Mouse (Mus musculus) 416B (cell line): ENCODE results near the gene AA986860.

Experiments
- DNase-seq: peaks from one replicate; pipeline ENCODE4 v3.0.0; 2011; ENCODE audit warnings: low read depth

Gene AA986860

DNA sequence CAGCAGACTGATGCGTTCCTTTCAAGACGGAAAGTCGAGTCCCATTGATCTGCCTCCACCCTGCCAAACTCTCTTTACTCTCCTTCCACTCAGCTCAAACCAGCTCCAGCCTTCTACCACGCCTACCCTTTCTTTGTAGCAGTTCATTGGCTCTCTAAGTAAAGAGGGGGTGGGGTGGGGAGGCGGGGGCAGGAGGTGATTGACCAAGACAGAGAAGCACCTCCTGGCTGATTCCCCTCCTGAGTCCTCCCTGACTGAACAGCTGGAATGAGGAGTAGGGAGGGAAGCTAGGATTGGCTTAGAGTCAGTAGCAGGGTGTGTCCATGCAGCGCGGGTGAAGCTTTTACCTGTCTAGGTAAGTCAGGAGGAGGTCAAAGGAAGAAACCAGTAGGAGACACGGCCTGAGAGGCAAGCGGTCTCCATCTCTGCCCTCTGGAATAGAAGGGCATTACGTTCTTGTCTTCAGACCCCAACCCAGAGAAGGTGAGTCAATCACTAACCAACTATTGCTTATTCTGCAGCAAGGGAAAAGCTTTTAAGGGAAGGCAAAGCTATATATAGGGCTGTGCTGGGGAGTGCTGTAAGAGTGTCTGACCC lies at the start of gene AA986860:
TSS of gene AA986860 (plus strand) at position 236 of the 597 bp plus-strand sequence.
- no peak for DNase-seq

DNA sequence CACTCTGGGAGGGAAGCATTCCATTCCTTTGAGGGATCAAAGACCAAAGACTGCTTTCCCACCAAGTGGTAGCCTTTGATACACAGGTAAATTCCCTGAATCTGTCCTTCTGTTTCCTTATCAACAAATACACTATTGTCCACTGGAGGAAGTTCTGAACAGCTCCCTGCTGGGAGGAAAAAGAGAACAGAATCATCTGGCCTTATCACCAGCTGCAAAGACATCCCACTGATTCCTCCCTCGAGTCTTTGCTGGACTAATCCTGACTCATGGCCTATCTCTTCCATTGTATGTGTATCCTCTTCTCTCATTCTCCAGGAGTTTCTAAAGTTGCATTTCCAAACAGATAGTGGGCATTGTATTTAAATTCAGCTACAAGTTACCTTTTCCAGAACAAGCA lies 47.9 kb upstream of the AA986860 start:
- DNase-seq, result no peak

DNA sequence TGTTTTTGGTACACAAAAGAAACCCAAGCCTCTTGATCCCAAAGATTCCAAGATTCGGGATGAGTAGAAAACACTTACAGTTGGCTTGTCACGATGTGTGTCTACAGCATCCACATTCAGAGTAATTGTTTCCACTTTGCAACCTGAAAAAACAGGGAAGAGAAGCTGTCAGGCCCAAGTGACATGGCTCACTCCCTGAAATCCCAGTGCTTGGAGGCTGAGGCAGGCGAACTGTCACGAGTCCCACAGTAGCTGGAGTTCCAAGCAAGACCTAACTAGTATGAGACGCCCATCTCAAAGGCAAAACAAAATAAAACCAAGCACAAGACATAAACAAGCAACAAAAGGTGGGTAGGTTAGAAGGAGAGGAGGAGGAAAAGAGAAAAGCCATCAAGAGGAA lies 33.2 kb upstream of the AA986860 start:
- no peak for DNase-seq

DNA sequence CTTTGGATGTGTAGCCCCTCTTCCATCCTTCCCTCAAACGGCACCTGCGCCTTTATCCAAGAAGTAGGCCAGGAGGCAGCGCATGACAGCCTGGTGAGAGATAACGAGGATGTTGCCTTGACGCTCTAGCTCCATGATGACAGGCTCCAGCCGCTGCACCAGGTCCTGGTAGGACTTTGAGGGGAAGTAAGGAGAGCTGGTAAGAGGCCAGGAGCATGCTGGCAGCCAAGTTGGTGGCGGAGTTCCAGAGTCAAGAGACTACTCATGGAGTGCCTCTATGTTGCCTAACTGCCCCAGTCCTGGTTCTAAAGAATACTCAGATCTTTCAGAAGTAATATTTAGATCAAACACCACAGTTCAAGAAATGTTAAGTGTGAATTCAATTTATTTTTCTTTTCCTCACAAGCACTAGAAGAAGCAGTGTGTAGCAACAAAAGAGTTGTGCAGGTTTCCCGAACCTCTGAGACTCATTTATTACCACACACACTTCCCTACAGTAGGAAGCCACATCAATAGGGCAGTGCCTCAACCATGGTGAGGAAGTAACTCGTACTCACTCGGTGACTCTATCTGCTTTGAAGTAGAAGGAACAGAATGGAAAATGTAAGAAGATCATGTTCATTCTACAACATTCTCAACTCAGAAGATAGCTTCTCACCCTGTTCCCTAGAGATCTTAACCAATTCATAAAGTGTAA lies 31.7 kb upstream of the AA986860 start:
- no peak for DNase-seq

DNA sequence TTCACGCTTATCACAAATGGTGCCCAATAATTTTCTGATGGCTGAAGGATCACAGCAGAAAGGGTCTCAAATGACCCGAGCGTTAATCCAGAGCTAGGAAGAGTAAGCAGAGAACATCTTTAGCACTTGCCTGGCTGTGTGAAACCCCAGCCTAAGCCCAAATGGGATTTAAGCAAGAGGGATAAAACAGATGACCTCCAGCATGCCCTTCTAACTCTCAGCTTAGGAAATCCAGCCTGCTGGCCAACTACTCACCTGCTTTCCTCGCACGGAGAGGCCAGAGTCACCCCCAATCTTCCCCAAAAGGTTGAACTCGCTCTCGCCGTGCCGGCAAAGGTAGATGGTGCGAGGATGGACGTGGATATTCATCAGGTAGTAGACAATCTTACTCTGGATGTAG lies 29.8 kb upstream of the AA986860 start:
- no peak for DNase-seq

DNA sequence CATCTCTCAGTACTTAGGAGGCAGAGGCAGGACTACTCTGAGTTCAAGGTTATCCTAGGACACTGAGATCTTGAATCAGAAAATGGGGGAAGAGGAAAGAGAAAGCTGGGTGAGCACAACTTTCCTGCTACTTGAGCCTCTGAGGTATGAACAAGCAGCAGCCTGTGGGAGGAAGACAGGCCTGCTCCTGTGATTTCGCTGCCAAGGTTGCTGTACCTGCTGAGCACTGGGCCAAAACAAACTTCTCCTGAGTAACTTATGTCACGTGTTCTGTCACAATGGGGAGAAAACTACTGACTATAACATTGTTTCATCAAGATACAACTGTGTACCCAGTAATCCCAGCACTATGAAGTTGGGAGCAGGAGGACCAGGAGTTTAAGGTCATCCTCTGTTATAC lies 28.2 kb upstream of the AA986860 start:
- DNase-seq, result no peak

DNA sequence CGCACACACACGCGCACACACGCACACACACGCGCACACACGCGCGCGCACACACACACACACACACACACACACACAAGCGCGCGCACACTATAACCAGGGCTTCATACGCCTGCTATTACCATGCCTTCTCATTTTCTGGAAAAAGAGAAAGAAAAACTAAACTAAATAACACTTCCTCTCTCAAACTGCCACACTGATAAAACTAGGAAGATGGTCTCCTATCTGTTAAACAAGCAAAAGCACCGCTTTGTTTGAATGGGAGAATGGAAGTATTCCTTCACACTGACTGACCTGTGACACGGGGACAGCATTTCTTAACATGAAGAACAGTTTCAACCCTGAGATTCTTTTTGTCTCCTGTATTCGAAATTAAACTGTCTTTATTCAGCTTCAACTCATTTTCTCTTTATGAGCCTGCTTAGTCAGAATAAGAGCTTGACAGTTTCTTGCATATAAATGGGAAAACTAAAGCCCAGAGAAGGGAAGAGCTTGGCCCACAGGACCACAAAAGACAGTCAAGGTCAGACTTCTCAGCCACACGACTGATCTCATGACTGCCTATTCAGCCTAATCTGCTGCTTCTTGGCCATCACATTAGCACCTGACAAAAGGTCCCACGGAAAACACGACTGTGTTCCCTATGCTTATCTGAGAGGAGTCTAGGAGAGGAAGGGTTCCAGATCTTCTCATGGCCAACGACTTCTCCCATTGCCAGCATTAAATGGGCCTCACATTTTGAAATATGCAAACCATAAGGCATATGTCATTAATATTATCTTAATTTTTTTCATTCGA lies 21.3 kb upstream of the AA986860 start:
- no peak for DNase-seq

DNA sequence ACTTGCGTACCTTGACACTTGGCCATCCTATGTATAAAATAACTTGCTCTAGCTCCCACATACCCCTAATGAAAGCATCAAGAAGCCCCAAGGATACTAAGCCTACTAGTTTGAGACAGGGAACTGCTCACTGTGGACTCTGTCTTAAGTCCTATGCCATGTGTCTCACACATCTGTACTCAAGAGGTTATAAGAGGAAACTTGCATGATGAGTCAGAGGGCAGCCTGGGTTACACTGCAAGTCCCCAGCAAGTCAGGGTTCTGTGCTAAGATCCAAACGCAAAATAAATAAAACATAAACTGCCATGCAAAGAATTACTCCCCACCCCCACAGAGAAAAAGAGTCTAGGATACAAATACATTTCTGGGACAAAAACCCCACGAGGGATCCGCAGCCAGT lies 17.7 kb upstream of the AA986860 start:
- DNase-seq, result peak; percentile 76

DNA sequence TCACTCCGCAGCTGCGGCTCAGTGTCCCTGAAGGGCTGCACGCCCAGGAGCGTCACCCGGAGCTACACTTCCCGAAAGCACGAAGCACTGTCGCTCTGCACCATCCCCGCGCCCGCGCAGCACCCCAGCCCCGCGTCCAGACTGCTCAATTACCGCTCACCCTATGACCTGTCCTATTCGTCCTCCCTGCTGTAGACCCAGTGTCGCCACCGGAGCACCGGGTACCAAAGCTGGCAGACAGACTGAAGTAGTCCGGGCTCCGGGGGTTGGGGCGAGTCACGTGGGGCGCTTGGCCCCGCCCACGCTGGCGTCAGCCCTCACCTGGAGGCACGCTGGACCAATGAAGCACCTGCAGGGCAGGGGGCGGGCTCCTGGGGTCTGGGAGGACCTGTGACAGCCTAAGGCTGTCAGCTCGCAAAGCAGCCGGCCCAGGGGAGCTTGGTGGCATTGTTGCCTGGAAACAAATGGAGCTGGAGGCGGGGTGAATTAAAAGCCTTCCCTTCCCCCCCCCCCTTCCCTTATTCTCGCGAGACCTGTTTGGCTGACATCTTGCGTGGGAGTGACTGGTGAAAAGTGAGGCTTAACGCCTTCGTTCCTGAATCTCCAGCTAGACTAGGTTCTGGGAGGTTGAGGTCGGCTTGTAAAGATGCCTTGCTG lies 16.1 kb upstream of the AA986860 start, which contains the start of gene Gm29427:
TSS of gene Gm29427 (minus strand) at position 239 of the 657 bp plus-strand sequence.
- DNase-seq, result peak; percentile 95

DNA sequence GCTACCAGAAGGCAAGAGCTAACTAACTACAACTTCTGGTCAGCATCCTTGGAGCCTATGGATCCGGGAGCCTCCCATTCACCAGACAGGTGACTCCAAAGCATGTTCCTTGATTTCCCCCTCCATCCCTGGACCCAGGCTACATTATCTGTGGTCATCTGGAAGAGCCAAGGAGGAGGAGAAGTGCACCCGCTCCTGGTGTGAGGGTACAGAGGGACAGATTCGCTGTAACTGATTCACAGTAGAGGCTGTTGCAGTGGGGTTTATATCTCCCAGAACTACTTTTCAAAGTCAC lies 15.6 kb upstream of the AA986860 start:
- DNase-seq, result no peak

DNA sequence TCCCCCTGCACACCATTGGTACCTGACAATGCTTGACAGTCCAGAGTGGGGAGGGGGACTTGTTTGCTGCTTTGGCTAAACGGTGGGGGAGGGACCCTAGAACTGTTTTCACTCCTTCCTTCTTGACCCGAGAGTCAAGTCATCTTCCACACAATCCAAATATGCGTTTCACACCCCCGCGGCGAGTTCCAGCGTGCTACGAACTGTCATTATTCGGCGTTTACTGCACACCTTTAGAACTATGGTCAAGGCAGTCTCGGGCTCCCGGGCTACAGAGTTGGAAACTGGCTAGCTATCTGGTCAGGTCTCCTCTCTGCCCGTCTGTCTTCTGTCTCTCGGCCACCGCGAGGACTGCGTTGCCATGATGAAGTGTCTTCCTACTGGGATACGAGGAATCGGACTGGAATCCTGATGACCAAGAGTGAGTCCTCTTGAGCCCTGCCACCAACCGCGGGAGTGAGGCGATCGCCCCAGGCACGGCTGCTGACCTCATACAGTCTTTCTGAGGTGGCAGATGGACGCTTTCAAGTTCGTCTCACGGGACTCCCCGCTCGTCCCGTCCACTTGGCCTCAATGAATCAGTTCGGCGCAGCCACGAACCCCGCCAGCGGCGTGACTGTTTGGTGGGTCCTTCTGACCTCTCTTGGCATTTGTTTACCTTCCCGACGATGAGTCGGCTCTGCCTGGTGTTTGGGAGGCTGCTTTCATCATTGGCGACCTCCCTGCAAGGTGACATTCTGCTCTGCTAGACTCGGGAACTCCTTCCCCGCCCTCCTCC lies 15.1 kb upstream of the AA986860 start:
- DNase-seq, result no peak

DNA sequence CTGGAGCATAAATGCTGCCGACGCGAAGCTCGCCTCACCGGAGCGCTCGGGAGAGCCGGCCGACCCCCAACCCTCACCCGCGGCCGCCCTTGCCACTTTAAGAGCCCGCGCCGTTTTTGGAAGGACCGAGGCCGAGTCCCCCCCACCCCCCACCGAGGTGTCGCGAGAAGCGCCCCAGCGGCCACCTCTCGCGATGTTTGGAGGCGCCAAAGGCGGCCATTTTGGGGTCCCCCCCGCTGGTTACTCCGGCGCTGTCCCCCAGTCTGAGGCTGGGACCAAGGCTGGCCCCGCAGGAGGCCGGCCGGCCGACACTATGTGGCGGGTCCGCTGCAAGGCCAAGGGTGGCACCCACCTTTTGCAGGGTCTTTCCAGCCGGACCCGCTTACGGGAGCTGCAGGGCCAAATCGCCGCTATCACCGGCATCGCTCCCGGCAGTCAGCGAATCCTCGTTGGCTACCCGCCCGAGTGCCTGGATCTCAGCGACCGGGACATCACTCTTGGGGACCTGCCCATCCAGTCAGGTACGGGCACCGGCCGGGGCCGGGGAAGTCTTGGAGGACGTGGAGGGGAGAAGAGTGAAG lies 14.4 kb upstream of the AA986860 start, which contains the start of gene Yod1:
TSS of gene Yod1 (plus strand) at position 37 of the 581 bp plus-strand sequence.
- DNase-seq, result peak; percentile 90

DNA sequence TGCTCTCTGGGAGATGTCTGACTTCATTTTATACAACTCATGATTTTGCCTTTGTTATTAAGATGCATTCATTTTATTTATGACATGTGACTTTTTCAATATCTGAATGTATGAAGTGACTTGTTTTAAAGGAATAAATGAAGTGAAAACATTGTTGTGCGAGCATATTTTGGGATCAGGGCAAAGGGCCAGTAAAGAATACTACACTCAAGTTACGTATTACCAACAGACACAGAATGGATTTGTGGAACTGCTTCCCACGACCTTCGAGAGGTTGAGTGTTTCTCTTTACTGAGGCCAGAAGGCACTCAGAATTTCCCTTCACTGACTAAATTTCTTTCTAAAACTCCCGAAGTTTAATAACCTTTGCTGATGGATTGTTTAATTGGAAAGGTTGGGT lies 7.6 kb upstream of the AA986860 start:
- DNase-seq, result no peak

DNA sequence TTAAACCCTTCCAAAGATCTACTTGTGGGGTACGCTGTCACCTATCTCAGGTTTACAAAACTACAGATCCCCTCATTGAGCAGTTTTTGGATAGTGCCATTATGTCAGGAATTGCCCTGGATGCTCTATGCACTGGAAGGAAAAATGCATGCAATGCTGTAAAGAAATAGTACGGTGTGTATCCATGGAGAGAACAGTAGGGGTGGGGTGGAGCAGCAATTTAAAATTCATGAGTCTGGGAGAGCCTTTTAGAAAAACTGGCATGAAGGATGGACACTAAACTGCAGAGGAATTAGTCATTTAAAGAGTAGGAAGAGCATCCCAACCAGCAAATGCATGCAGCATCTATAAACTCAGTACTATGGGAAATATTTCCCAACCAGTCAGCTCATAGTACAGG lies 5.4 kb upstream of the AA986860 start:
- DNase-seq, result no peak

DNA sequence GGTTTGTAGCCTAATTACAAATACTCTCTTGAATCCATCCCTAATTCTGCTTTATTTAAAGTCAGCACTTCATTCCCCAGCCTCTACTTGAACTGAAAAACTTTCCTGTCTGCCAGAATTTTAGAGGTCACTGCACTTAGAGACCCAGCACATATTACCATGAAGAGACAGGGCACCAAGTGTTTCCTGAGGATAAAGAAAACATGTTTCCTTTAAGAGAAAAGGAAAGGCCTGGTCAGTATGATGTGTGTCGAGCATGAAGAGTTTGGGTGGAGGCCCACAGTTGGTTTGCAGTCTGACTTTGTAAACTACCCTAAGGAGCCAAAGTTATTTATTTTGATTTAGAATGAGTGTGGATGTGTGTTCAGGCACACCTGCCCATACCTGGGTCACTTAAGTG lies 3.7 kb upstream of the AA986860 start:
- DNase-seq, result peak; percentile 67

DNA sequence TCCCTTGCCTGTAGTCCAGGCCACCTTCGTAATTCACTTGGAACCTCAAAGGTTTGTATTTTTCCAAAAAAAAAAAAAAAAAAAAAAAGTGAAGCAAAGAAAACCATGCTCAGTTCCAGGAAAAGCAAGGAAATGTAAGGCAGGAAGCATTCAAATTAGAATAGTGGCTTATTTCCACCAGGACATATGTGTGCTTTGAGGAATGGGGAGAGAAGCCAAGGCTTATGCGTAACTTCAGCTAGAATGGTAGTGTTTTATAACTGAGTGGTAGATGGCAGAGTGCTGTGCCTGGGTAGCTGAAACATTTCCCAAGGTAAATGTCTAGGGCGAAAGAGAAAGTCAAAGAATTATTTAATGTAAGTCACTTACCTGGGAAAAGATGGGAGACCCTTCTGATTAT lies 3.1 kb upstream of the AA986860 start:
- DNase-seq, result no peak

DNA sequence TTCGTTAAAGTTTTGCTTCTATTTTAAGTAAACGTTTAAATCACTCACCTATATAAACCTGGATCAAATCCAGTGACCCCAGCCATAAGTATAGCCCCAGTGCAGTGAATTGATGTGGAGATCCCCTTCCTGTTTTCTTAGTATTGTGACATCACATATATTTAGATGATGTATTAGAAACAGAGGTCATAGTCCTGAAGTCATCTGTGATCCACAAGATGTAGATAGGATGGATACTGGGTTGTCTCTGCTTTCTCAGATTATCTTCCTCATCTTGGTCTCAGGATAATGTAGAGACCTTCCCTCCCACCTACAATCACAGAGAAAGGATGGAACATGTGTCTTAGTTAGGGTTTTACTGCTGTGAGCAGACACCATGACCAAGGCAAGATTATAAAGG lies 2.6 kb upstream of the AA986860 start, which contains the start of gene Pfkfb2:
TSS of gene Pfkfb2 (minus strand) at position 101 of the 400 bp plus-strand sequence.
- no peak for DNase-seq

DNA sequence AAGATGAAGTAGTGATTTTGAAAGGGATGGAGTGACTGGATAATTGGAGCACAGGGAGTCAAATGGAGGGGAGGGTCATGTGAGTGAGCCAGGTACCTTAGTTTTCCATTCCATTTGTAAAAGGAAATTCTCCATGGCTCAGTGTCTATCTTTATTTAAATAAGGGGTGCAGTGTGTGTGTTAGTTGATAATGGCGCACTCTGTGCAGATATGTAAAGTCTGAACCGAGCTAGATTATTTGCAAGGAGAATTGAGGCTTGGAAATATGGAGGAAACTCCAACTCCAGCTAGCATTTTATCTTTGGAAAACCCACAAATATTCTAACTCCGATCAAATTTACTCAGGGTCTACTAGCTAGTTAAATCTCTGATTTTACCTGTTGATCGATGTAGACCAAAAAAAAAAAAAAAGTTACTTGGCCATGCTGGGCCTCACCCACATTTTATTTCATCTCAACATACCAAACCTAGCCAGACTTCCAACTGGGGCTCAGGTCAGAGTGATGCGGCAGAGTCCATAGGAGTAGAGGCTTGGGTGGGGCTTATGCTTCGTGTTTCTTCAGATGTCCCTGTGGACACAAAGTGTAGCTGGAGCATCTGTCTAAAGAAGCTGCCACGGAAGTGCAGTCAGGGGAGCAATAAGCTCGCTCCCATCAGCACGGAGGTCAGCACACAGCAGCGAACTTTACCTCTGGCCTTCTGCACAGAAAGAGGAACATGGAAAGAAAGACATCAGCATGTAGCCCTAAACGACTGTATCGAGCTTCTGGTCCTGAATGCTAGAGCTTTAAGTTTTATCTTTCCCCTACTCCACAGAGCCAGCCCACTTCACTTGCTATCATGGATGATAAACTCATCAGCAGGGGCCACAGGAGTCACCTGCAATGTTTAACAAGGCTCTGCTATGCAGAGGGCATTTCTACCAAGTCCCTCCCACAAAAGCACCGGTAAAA lies 1.2 kb downstream of the AA986860 start:
- no peak for DNase-seq

DNA sequence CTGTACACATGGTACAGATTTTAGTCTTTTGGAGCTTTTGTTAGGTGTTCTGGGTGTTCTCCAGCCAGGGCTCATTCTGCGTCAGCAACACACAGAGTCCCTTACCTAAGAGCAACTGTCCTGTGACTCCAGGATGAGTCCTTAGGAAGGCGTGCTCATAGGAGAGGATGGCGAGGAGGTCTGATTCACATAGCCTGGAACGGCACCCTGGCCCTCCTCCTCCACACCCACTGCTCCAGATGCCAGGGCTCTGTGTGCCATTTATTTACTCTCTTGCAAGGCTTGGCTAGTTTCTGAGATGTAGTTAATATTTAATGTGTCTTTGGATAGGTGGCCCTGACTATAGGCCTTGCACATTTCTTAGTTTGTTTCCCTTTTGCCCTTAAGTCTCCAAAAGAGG lies 1.9 kb downstream of the AA986860 start:
- DNase-seq, result no peak

DNA sequence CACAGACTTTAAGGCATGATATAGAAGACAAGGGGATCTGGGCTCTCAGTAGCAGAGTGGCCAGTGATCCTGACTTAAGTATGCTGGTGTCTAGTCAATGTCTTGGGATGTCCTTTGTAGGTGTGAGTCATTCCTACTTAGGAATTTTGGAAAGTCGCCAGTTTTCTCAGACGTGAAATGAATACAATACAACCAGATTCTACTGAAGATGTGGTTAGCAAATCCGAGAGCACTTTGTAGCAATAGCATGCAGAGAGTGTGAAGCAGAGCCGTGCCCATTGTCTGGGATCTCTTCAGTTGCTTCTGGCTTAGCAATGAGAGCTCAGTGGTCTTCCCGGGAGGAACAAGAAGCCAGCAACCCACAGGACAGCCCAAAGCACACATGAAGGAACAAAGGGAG lies 2.7 kb downstream of the AA986860 start:
- no peak for DNase-seq
